Mouse (Mus musculus) fibroblast of lung, adult 2 months (primary cell): ENCODE data around the gene Bcar3.
A peak's percentile ranks its signal among the peaks of the same experiment; 100 is the strongest.

Source experiments
- DNase-seq: peaks from one replicate; pipeline ENCODE4 v3.0.0-alpha.2; 2011; ENCODE audit warnings: low read depth

Gene Bcar3

GRCm38 (mm10) chr3:122419610-122420409, 125.9 kb downstream of the Bcar3 start:
- DNase-seq: peak; percentile 28

- peak; percentile 14 for DNase-seq
Measured at GRCm38 (mm10) chr3:122420410-122420774, 126.5 kb downstream of the Bcar3 start.

- DNase-seq: no peak
Measured at GRCm38 (mm10) chr3:122421042-122421702, 127.2 kb downstream of the Bcar3 start.

- DNase-seq: no peak
Measured at GRCm38 (mm10) chr3:122421802-122422201, 127.9 kb downstream of the Bcar3 start.

- DNase-seq: no peak
Measured at GRCm38 (mm10) chr3:122422276-122422675, 128.3 kb downstream of the Bcar3 start.

GRCm38 (mm10) chr3:122423643-122424042, 129.7 kb downstream of the Bcar3 start:
- no peak for DNase-seq

- no peak for DNase-seq
Measured at GRCm38 (mm10) chr3:122428325-122428821, 134.4 kb downstream of the Bcar3 start.

GRCm38 (mm10) chr3:122430780-122431497, 137.0 kb downstream of the Bcar3 start:
- no peak for DNase-seq

GRCm38 (mm10) chr3:122432811-122433406, 139.0 kb downstream of the Bcar3 start:
- no peak for DNase-seq

- no peak for DNase-seq
Measured at GRCm38 (mm10) chr3:122433975-122434626, 140.2 kb downstream of the Bcar3 start.

- no peak for DNase-seq
Measured at GRCm38 (mm10) chr3:122434983-122435935, 141.3 kb downstream of the Bcar3 start.

- DNase-seq: no peak
Measured at GRCm38 (mm10) chr3:122438143-122438825, 144.3 kb downstream of the Bcar3 start.

- DNase-seq: no peak
Measured at GRCm38 (mm10) chr3:122445696-122446095, 151.8 kb downstream of the Bcar3 start.

GRCm38 (mm10) chr3:122446678-122447077, 152.7 kb downstream of the Bcar3 start:
- no peak for DNase-seq

GRCm38 (mm10) chr3:122448196-122448595, 154.3 kb downstream of the Bcar3 start:
- DNase-seq: no peak

- DNase-seq: no peak
Measured at GRCm38 (mm10) chr3:122450041-122450440, 156.1 kb downstream of the Bcar3 start.

GRCm38 (mm10) chr3:122453875-122454274, 159.9 kb downstream of the Bcar3 start:
- DNase-seq: no peak

- DNase-seq: no peak
Measured at GRCm38 (mm10) chr3:122456156-122456555, 162.2 kb downstream of the Bcar3 start.

GRCm38 (mm10) chr3:122456807-122457206, 162.9 kb downstream of the Bcar3 start:
- no peak for DNase-seq

- no peak for DNase-seq
Measured at GRCm38 (mm10) chr3:122457723-122458122, 163.8 kb downstream of the Bcar3 start.
